Mouse (Mus musculus): ENCODE data around the gene Apob. TPM values are rescaled to one million over a fixed set of nuclear protein-coding genes. Genes with fewer than 3 reads are reported as not detected.
A peak's percentile ranks its signal among the peaks of the same experiment; 100 is the strongest.
"Not testable (repeated sequence)": the region's sequence is repeated elsewhere in the genome, so short reads cannot be mapped to it uniquely, and the experiment has no call there.

Gene Apob
- 1 to 10 TPM in 1 of 2 experiments, under 1 TPM in 1; 0.02 to 1.7 TPM for total RNA-seq (2021)
- long read RNA-seq, experiment 1, result 0 reads
- long read RNA-seq, experiment 2, result 0 reads

GRCm38 (mm10) chr12:7977466-7978189 is at the start of gene Apob:
Gene Apob, plus strand, starts transcription at chr12:7977648.
- no peak for DNase-seq (ENCODE audit: low spot score)

DNA sequence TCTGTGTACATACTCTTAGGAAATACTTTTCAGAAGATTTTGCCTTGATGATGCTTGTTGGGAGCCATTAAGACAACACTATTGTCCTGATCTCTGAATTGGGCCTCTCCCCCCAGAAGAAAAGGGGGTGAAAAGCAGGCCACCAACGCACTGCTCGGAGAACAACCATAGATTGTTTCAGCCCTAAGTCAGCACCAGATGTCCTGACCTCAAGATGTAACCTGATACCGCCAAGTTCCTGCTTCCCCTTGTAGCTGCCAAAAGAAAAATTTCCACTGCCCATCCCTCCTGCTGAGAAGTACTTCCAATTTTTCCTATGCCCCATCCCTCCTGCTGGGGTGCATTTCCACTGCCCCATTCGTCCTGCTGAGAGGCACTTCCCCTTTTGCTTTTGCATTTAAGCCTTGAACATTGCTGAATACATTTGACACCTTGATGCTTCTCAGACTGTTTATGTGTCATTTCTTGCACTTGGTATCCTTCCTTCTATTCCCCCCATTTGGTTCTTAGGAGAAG is 45.0 kb upstream of the Apob start:
- no peak for DNase-seq (ENCODE audit: low spot score)

- no peak for DNase-seq (ENCODE audit: low spot score)
Measured at GRCm38 (mm10) chr12:7950098-7950745, 27.2 kb upstream of the Apob start.

GRCm38 (mm10) chr12:7958851-7959250 is 18.6 kb upstream of the Apob start:
- DNase-seq (ENCODE audit: low spot score), result no peak

DNA sequence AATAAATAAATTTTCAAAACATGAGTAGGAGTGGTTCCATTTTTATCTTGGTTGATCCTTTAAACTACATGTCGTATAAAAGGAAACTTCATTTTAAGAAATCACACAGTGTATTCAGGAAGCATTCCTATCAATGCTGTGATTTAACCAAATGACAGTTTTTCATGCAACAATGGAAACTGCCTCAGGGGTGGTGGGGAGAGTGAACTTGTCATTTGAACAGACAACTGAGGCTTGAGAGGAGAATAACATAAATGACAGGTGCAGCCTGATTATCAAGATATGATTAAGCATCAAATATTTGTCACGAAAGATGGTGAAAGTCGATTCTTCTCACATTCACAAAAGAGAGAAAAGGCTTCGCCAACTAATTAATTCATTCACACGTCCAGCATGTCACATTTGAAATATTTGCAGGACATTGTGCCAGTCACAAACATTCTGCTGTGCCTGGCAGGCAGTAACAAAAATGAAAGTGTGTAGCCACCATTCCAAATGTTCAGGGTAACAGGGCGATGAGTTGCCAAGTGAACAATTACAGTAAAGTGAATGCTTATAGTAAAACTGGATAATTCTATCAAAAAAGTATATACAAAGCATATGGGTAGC is 18.0 kb upstream of the Apob start:
- no peak for DNase-seq (ENCODE audit: low spot score)

DNA sequence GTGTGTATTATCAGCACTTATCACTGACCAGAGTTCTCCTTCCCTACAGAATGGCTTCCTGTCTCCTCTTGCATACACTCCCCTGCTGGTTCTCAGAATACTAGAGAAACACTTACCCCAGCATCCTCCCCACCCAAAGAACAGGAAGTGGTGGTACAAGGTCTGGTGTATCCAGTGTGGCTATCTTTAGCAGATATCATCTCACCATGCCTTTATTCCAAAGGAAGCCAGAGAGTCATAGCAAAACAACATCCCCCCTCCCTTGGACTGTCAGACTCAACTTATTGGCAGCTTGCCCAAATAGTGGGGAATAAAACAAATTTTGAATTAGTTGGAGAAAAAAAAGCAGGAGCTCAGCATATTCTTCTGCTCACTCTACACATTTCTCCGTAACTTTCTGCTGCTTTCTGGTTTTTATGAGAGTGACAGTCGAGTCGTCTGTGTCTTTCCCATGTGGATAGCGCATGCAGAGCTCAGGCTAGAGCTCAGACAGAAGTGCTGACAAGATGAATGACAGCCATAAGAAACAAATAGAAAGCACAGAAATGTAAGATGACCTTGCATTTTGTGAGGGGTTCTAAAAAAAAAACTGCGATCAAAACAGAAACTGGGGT is 15.0 kb upstream of the Apob start:
- DNase-seq (ENCODE audit: low spot score), result no peak

DNA sequence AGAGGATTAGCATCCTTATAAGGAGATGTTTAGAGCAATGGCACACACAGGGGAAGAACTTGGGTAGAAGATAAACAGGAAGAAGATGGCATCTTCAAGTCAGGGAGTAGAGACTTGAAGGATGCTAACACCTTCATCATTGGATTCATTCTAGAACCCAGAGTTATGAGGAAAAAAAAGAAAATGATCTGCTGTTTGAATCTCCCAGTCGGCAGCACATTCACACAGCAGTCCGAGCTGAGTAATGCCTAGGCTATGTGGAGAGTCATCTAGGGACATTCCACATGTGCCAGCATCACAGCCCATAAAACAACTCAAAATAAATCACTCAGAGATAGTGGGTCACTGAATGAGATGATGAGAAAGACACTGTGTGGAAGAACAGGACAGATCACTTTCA is 10.2 kb upstream of the Apob start:
- no peak for DNase-seq (ENCODE audit: low spot score)

DNA sequence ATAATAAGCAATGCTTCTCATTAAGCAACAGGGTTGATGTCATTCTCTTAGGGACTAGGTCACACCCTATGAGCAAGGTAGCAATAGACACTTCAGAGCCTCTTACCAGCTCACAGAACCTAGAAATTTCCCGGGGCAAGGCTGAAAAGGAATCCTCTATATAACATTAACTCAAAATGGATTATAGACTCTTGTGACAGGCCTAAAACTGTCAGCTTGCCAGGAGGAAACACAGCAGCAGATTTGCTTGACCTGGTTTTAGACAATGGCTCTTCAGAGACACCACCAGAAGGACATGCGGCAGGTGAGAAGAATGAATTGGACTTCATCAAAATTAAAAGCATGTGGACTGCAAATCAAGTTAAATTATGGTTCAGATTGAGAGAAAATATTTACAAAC is 7.1 kb upstream of the Apob start:
- DNase-seq (ENCODE audit: low spot score), result no peak

- DNase-seq (ENCODE audit: low spot score), result no peak
Measured at GRCm38 (mm10) chr12:7970817-7971216, 6.6 kb upstream of the Apob start.

GRCm38 (mm10) chr12:7971736-7972135 is 5.7 kb upstream of the Apob start:
- DNase-seq (ENCODE audit: low spot score), result no peak

DNA sequence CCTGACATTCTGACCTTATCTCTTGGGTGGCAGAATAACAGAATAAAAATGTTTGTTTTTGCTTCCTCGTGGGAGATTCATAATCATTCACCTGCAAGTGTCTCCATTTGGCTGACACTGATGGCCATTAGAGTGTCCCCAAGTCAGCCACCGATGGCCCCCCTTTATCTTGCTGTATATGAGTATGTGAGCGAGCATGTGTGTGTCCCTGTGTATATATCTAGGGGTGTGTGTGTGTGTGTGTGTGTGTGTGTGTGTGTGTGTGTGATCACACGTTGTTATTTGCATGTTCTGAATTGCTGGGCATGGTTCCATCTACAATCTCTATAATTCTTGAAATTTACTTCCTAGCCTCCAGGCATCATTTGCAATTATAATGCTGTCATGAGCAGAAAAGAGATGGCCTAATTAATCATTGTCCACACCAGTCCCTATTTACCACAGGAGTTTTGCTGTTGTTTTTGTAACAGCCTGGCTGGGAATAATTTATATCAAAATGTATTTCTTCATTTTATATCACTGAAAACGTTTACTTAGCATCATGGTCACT is 3.6 kb upstream of the Apob start:
- DNase-seq (ENCODE audit: low spot score), result no peak

- peak; percentile 37 for DNase-seq (ENCODE audit: low spot score)
Measured at GRCm38 (mm10) chr12:7978190-7978884, 889 bp downstream of the Apob start.

DNA sequence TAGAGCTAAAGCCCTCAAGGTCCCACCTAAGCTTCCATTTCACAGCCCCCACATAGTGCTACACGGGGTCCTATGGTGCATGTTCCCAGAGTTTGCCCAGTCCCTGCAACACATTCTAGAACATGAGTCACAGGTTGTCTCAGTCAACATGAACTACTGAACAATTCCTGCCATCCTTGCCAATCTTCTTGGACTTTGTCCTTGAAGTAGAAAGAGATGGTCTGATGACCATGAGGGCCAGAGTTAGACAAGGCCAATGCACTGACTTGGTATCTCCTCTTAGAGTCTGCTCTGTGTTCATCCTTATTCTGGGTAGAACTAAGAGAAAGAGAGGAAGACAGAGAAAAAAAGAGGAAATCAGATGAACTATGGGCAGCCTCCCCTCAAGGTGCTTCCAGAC is 7.0 kb downstream of the Apob start:
- no peak for DNase-seq (ENCODE audit: low spot score)

- peak; percentile 32 for DNase-seq (ENCODE audit: low spot score)
Measured at GRCm38 (mm10) chr12:7990804-7991203, 13.4 kb downstream of the Apob start.

DNA sequence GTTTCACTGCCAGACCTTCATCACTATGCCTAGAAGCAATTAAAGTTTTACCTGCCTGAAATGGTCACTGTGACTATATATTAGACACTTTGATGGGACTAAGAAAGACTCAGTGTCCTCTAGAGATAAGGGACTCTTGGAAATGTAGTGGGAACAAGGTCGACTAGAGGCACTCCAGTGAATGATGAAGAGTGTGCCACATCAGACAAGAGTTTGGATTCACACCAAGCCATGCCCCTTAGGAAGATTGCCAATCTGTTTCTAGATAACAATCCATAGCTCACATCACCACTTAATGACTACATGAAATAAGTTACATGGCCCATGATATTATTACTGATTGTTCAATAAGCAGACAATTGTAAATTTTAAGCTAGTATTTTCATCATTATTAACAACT is 14.1 kb downstream of the Apob start:
- DNase-seq (ENCODE audit: low spot score), result no peak

GRCm38 (mm10) chr12:8020931-8021330 is 43.5 kb downstream of the Apob start:
- no peak for DNase-seq (ENCODE audit: low spot score)

DNA sequence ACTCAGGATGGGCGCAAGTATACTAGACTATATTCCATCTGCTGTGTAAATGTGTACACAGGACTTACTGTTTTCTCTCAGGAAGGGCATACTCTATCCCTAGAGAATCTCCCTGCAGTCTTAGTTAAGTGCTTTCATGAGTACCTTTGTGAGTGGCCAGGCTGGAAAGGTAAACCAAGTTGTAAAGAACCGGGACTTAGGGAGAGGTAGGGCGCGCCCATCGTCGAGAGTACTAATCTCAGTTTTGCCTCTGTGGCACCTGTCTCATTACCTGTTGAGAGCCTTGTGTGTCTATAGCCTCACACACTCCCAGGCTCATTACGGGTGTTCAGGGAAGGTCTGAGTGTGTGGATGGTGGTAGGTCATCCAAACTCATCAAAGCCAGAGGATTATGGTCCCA is 52.1 kb downstream of the Apob start:
- DNase-seq (ENCODE audit: low spot score), result no peak

DNA sequence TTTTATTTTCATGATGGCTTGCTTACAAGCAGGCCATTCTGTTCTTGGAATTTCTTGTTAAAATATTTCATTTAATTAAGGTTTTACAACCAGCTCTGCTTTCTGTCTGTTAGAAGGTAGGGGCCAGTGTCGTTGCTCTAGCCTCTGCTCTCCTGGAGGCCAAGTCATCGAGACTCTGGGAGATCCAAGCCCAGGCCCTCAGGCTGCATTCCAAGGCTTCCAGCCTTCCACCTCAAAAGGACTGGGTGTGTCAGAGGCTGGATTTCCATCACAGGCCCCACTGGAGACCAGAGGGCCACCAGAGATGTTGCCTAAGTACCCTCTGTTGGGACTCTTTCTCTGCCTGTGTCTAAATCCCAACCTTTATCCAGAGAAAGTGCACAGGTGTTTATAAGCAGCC is 52.6 kb downstream of the Apob start:
- no peak for DNase-seq (ENCODE audit: low spot score)

- not testable (repeated sequence) for DNase-seq (ENCODE audit: low spot score)
Measured at GRCm38 (mm10) chr12:8031169-8031568, 53.7 kb downstream of the Apob start.

- DNase-seq (ENCODE audit: low spot score), result no peak
Measured at GRCm38 (mm10) chr12:8031595-8032358, 54.3 kb downstream of the Apob start.
